Mouse (Mus musculus) spleen, adult 2 months (tissue): Measurements from ENCODE around the gene Gm20388. TPM values are rescaled to one million over a fixed set of nuclear protein-coding genes. Genes with fewer than 3 reads are reported as not detected.

Experiments
- DNase-seq, 2 experiments: peaks; one replicate each; pipeline versions ENCODE4 v3.0.0 to v3.0.0-alpha.2; 2012 to 2021; ENCODE audit warnings: low spot score in 2 of 2, low read depth in 1 of 2
- H3K27ac ChIP-seq: fragments of 200-500 bp; 2 replicates; pipeline ENCODE4 v1.5.1; 2012; ENCODE audit warnings: low read length, inconsistent platforms; ENCODE audit not compliant: insufficient read depth
- H3K27me3 ChIP-seq: fragments of 200-500 bp; 2 replicates; pipeline ENCODE4 v1.6.1; 2012; ENCODE audit warnings: mild to moderate bottlenecking, moderate library complexity, low read length, inconsistent platforms; ENCODE audit not compliant: control insufficient read depth, insufficient read depth
- H3K36me3 ChIP-seq: fragments of 200-500 bp; 2 replicates; pipeline ENCODE4 v1.6.1; 2012; ENCODE audit warnings: mild to moderate bottlenecking, low read length, inconsistent platforms; ENCODE audit not compliant: control insufficient read depth, insufficient read depth
- H3K4me1 ChIP-seq: fragments of 200-500 bp; 2 replicates; pipeline ENCODE4 v1.6.1; 2011; ENCODE audit warnings: inconsistent platforms; ENCODE audit not compliant: control insufficient read depth, insufficient read depth, insufficient read length
- H3K4me3 ChIP-seq: fragments of 200-500 bp; 2 replicates; pipeline ENCODE4 v1.5.1; 2011; ENCODE audit warnings: mild to moderate bottlenecking, inconsistent platforms; ENCODE audit not compliant: insufficient read depth, insufficient read length; ENCODE audit errors: extremely low read depth
- CTCF ChIP-seq: fragments of 200-500 bp; IDR thresholded peaks from 2 replicates; pipeline ENCODE4 v1.5.1; 2011; ENCODE audit warnings: mild to moderate bottlenecking, inconsistent platforms; ENCODE audit not compliant: insufficient read depth, insufficient read length, insufficient replicate concordance; ENCODE audit errors: extremely low read depth
- POLR2A ChIP-seq: fragments of 200-500 bp; IDR thresholded peaks from 2 replicates; pipeline ENCODE4 v1.6.1; 2011; ENCODE audit warnings: low read depth, low read length, inconsistent platforms
- WGBS: fragments of 180-500 bp; shearing (Covaris S2); methylation state at CpG from one replicate; pipeline ENCODE4 v1.1.7; 2018; 5-methylcytosine and 5-hydroxymethylcytosine counted together
- polyA plus RNA-seq: library from polyadenylated mRNA; depleted of rRNA; stranded (reverse); fragments of >200 nt; gene quantifications from 2 replicates; pipeline ENCODE4 v1.2.3, GENCODE M21; 2012

Gene Gm20388
- polyA plus RNA-seq, 1 experiment = 26.1 TPM

DNA sequence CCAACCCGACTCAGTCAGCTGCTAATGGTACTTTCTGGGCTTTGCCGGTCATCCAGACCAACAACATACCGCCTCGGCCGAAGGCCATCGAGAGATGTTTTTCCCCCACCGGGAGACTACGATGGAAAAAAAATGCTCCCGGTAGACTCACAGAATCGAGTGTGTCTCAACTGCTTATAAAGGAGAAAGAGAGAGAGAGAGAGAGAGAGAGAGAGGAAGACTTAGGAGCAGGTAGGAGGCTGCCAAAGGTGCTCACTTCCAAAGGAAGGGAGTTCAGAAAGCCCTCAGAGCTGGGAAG, 1164.2 kb downstream of the Gm20388 start:
- Histone ChIP-seq H3K36me3 (no peaks in the 10 kb centered on the region), H3K4me3 (no peak overlapping the region), H3K27ac (no peak overlapping the region), H3K27me3 (peaks cover 30% of the 10 kb centered on the region), H3K4me1 (no peaks in the 10 kb centered on the region)
- 5% methylated on average over 10 of the region's 10 CpGs for WGBS
- TF ChIP-seq POLR2A (no peak), CTCF (no peak)
- no peak for DNase-seq

DNA sequence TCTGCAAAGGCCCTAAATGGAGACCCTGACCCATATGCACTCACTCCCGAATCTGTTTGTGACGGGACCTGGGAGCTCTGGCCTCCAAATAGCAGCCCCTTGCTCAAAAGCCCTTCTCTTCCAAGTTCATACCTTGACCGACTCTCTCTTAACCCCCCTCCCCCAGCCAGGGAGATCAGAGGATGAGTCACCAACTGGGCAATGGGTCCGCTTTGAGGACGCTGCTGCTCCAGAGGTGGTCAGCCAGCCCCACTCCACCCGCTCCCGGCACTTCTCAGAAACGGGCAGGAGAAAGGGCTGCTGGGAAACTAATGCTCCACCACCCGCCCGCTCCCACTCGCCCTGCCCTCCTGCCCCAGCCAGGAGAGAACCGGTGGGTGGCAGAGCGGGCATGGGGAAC, 1165.3 kb downstream of the Gm20388 start:
- H3K4me3 ChIP-seq = no peak overlapping the region
- no peak for TF ChIP-seq CTCF
- TF ChIP-seq POLR2A = no peak
- no peak overlapping the region for H3K27ac ChIP-seq
- no peaks in the 10 kb centered on the region for H3K36me3 ChIP-seq
- no peak for DNase-seq
- no peaks in the 10 kb centered on the region for H3K4me1 ChIP-seq
- WGBS = 13% methylated on average over 13 of the region's 13 CpGs
- H3K27me3 ChIP-seq = peaks cover 30% of the 10 kb centered on the region

DNA sequence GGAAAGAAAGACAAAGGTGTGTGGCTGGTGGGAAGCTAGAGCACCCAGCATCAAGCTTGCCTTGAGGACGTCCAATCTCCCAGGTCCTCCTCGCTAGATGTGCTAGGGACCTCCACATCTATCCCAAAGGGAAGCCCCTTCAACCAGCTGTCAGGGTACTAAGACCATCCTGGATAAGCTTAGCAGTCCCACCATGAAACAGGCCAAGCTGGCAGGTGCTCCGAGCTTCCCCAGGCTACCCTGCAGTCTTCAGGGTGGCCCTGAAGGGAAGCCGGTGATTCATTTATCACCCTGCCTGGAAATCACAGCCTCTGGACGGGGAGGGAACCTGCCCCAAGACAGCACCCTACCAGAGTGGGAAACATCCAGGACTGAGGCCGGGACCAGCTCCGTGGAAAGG, 1165.9 kb downstream of the Gm20388 start:
- 40% methylated on average over 7 of the region's 7 CpGs for WGBS
- H3K27ac ChIP-seq = no peak overlapping the region
- H3K4me1 ChIP-seq = no peaks in the 10 kb centered on the region
- TF ChIP-seq POLR2A (no peak), CTCF (no peak)
- no peaks in the 10 kb centered on the region for H3K36me3 ChIP-seq
- H3K4me3 ChIP-seq = no peak overlapping the region
- no peak for DNase-seq
- peaks cover 25% of the 10 kb centered on the region for H3K27me3 ChIP-seq

DNA sequence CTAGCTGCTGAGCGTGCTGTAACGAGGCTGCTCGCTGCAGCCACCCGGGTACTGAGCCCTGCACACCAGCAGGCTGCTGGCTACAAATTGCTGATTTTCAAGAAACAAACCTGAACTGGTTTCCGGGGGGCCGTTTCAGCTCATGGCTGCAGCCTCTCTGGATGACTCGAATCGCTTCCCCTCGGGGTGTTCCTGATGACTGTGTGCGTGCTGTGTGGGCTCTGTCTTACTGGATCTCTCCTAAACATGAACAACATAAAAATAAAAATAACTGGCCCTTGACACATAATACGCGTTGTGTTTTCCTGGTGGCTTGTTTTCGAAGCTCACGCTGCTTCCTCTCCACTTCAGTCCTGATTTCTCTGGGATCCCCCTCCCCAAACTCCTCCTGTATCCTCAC, 1168.1 kb downstream of the Gm20388 start:
- Histone ChIP-seq H3K36me3 (no peaks in the 10 kb centered on the region), H3K27ac (no peak overlapping the region), H3K27me3 (peaks cover 27% of the 10 kb centered on the region), H3K4me3 (no peak overlapping the region), H3K4me1 (no peaks in the 10 kb centered on the region; the same call in 1 of the 2 replicates)
- DNase-seq = no peak
- WGBS = 20% methylated on average over 14 of the region's 14 CpGs
- TF ChIP-seq POLR2A (no peak), CTCF (no peak)

DNA sequence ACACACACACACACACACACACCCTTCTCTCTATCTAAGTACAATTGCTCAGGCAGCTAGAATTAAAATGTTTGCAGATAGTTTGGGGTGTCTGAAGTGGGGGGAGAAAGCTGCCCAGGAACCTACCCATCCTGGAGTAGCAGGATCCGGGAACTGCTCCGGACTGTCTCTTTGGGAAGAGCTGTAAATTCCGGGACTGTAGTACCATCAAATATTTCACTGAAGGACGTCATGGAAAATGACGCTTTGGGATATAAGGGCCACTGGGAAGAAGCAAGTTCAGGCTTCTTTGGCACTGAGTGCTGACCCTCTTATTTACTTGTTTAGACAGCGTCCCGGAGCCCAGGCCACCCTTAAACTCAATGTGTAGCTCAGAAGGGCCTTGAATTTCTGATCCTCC, 1168.6 kb downstream of the Gm20388 start:
- peaks cover 26% of the 10 kb centered on the region for H3K27me3 ChIP-seq
- 16% methylated on average over 7 of the region's 7 CpGs for WGBS
- H3K4me1 ChIP-seq = no peaks in the 10 kb centered on the region; the same call in 1 of the 2 replicates
- no peak for DNase-seq
- H3K4me3 ChIP-seq = no peak overlapping the region
- H3K36me3 ChIP-seq = no peaks in the 10 kb centered on the region
- no peak overlapping the region for H3K27ac ChIP-seq
- no peak for TF ChIP-seq CTCF
- TF ChIP-seq POLR2A = no peak

DNA sequence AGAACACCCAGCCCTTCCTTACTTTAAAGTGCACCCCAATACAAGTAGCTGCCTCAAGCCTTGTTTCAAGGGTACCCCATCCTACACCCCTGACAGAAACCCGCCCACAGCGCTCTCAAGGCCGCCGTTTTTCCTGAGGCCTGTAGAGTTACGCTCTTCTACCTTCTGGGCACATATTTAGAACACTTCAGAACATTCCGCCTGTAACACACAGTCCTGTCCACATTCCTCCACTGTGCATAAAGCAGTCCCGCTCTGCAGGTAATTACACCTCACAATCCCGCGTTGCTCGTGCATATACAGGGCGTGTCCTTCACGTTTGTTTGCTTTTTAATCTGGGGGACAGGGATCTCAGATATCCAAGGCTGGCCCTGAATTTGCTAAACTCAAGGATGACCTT, 1169.3 kb downstream of the Gm20388 start:
- peaks cover 27% of the 10 kb centered on the region for H3K27me3 ChIP-seq
- 26% methylated on average over 12 of the region's 12 CpGs for WGBS
- TF ChIP-seq POLR2A (no peak), CTCF (no peak)
- H3K27ac ChIP-seq = no peak overlapping the region
- H3K4me3 ChIP-seq = no peak overlapping the region
- DNase-seq = no peak
- H3K4me1 ChIP-seq = peaks cover 4% of the 10 kb centered on the region; the same call in 1 of the 2 replicates
- H3K36me3 ChIP-seq = no peaks in the 10 kb centered on the region

DNA sequence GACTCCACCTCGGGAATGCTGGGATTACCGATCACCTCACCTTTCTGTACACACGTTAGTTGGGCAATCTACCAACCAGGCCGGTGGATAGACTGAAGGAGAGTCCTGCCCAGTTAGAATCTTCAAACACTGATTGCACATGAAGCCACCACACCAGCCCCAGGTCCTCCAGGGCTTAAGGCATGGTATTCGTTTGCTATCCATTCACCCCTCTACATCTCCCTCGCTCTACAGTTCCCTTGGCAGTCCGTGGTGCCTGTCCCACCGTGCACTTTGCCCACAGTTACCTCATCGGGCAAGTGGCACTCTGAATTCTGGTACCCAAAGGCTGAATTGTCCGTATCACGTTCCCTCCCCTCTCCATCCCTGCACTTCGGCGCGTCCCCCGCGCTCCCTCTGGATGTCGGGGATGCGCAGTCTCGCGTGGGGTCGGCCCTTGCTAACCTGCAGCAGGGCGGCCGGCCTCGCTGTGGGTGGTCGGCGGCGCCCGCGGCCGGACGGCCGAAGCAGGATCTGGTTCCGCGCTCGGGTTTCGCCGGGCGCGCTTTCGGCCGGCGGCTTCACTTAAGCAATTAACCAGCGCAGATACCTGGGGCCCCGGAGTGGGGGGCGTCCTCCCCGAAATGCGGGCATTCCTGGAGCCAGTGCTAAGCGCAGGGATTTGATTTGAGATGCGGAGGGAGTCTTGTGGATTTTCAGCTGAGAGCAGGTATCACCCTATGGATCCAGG, 1169.9 kb downstream of the Gm20388 start:
- TF ChIP-seq CTCF (no peak), POLR2A (no peak)
- Histone ChIP-seq H3K27ac (no peak overlapping the region), H3K36me3 (no peaks in the 10 kb centered on the region), H3K27me3 (peaks cover 27% of the 10 kb centered on the region), H3K4me3 (no peak overlapping the region), H3K4me1 (peaks cover 4% of the 10 kb centered on the region; the same call in 1 of the 2 replicates)
- DNase-seq = no peak
- 5% methylated on average over 49 of the region's 49 CpGs for WGBS
